Mouse (Mus musculus) R1 (cell line): Measurements from ENCODE around the gene Cog7.
A peak's percentile ranks its signal among the peaks of the same experiment; 100 is the strongest.

Source experiments
- DNase-seq: peaks from one replicate; pipeline ENCODE4 v3.0.0-alpha.2; 2018; ENCODE audit warnings: low read depth, low spot score

Gene Cog7

DNA sequence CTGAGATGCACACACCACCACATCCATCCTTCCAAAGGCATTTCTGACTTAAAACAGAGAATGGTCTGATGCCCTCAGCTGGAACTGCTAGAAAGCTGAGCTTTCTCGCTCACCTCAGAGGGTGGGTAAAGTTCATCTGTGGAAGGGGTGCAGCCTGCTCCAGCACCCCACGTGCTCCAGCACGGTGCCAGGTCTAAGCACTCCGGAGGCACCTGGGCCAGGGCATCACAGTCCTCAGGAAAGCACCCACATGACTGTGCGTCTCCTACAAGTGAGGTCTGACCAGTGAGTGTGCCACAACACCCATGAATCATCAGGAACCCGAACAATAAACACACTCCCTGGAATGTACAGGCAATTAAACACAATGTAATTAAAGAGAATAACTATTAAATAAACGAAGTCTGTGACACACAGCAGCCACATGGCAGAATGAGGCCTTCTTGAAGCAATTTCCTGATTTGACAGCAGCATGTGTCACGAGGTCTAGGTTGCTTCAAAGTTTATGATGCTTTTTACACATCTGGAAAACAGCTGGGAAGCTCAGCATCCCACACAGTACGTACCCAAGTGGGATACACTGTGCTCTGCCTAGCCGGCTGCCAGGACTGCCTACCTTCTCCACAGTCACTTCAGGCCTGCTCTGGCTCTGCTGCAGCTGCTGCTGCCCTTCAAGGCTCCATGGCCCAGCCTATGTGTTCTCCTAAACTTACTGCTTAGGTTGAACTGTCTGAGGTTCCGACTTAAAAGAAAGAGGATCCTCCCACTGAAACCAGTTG, 26.4 kb downstream of the Cog7 start:
- DNase-seq, result no peak

DNA sequence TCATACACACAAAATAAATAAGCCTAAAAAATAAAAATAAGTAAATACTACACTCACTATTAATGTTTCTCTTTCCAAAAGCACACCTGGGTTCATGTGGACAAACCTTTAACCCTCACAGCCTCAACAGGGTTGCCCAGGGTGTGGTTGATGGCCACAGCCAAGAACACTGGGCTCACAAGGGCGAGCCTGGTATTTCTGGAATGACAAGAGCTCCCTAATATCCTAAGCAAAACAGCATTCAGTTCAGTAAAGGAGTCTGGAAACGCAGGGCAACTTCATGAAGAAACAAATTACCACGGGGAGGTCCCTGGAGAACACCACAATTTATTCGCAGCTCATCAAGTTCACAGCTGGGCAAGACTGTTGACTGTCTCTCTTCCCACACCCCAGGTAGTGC, 34.0 kb downstream of the Cog7 start:
- DNase-seq, result peak; percentile 24

DNA sequence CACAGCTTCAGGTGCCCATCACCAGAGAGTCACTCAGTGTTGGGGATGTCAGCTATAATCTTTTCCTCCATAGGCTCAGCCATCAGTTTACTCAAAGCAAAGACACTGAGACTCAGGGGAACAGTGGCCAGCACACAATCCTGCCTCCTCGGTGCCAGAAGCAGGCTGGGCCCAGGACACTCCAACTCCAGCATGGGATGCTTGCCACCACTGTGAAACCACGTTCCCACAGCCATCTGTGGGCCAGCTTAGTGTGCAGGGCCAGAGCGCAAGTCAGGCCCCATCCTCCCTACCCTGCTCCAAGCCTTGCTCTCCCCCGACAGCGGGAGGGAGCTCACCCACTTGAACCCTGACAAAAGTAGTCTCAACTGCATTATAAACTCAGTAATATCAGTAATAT, 35.3 kb downstream of the Cog7 start:
- DNase-seq, result no peak

DNA sequence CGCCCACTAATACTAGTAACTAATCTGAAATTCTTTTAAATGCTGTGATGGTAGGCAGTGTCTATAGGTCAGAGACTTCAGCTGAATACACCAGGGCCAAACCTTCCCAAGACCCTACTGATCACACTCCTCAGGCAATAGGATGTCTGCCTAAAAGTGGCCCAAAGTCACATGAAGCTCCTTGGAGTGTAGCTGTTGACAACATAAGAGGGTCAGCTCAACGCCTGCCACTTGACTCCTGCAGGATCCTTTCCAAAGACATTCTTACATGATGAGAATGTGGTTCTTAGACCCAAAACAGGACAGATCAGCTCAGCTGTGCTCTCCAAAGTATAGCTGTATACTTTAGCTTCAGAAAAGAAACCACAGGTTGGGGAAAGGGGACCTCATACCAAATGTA, 39.1 kb downstream of the Cog7 start:
- no peak for DNase-seq

DNA sequence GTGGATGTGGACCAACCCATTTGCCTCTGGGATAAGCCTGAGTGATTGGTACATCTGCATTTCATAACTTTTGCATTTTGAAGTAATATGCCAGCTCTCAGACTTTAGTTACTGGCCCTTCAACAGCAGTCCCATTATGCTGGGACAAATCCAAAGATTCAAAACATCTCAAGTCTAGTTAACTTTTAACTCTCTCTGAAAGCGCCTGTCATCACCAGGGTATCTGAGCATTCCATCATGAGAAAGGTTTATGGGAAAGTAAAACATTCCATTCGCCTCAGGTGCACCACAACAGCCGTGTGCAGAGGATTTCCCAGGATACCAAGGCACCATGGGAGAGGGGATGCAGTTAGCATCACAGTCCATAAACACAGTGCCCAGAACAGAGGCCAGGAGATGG, 39.9 kb downstream of the Cog7 start:
- no peak for DNase-seq

DNA sequence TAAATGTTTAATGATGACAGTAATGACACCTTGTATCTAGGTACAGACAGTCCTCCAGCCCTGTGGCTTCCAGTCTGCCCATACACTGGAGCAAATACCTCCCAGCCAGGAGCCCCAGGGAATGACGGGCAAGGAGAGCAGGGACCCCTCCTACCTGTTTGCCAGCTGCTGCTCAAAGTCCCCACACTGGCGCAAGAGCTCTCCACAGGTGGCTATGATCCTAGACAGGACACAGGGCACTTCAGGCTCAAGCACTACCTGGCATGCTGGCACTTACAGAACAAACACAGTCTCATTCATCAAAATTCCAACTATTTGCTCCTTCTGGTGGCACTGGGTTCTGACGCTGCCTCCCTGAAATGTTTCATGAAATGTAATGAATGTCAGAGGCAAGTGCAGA, 40.5 kb downstream of the Cog7 start:
- DNase-seq, result no peak

DNA sequence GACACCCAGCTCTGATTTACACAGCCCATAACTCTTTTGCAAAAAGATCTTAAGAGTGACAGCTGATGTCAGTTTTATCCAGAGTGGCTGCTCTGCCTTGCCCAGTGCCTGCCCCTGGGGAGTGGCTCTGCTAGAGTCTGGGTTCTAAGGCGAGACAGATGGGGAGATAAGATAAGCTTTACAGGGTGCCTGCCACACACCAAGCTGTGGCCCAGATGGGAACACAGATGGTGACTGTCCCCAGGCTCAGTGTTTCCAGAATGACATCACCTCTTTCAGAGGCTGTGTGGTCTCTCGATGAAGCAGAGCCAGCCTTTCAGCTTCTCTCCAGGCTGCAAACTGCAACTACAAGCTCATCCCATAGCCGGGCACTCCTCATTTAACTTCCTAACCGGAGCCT, 41.8 kb downstream of the Cog7 start:
- no peak for DNase-seq

DNA sequence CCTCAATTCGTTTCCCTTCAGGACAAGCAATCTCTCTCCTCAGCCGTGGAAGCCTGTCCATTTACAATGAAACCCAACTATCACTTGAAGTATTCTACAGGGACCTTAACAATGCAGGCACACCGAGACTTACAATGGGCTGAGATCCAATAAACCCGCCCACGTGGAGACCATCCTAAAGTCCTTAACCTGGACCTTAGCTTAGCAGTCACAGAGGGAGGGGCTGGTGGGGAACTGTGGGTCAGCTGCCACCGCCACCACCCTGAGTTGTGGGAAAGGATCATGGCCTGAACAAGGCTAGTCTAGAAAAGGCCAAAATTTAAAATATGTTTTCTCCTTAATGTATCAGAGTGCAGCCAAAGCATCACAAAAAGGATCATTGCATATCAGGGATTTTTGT, 42.3 kb downstream of the Cog7 start:
- DNase-seq, result no peak

DNA sequence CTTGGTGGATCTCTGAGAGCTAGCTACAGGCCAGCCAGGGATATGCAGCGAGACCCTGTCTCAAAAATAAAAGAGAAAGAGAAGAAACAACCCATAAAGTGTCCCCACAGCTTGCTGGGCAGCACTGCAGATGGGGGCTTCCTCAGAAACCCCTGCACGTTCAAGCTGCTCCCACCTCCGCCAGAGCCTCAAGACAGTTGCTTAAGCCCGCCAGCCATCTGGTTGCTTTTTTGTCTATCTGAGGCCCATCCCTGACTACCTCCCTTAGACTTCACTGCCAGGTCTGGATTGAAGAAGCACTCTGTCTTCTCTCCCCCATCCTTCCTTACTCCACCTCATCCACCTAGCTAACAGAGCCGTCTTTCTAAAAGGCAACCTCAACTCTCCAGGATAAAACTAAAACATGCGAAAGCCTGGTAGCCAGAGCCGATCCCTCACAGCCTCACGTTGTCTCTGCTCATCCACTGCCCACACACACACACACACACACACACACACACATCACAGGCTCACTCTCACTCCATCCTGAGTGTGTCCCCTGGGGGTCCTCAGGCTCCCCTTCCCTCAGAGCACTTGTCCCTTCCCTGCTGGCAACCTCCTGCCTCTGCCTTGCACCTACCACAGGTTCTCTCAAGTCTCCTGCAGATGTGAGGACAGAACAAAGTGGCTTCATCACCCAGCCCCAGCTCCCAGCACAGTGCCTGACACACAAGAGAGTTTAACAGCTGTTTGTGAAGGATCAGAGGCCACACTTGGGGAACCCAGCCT, 43.2 kb downstream of the Cog7 start:
- DNase-seq, result no peak

DNA sequence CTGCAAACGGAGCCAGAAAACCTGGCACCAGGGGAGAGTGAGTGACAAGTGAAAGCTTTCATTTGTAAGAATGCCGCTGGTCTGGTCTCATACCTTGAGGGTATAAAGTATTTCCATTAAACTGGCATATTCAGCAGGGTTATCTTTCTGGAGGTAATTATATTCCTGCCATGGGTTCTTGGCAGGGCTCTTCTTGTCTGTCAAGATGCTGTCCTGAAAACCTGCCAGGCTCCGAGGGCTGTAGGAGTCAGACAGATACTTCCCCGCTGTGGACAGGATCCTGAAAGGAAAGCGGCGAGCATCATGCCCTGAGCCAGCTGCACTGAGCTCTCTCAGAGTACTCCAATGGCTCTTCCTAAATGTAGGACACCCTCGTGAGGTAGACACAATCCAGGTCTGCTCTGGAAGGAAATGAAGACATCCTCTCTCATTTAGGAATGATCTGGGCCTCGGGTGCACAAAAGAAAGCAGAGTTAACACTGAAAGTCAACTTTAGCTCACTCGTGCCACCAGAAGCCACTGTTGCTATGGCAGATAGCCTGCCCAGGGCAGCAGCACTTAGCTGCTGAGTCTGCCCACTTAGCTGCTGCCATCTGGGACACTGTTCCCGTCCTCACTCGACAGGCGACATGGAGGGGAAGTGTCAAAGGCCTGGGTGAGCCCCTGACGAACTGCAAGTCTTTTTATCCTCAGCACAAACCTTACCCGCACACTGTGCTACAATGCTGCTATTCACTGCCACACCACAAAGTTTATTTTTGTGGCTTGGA, 44.5 kb downstream of the Cog7 start:
- no peak for DNase-seq

DNA sequence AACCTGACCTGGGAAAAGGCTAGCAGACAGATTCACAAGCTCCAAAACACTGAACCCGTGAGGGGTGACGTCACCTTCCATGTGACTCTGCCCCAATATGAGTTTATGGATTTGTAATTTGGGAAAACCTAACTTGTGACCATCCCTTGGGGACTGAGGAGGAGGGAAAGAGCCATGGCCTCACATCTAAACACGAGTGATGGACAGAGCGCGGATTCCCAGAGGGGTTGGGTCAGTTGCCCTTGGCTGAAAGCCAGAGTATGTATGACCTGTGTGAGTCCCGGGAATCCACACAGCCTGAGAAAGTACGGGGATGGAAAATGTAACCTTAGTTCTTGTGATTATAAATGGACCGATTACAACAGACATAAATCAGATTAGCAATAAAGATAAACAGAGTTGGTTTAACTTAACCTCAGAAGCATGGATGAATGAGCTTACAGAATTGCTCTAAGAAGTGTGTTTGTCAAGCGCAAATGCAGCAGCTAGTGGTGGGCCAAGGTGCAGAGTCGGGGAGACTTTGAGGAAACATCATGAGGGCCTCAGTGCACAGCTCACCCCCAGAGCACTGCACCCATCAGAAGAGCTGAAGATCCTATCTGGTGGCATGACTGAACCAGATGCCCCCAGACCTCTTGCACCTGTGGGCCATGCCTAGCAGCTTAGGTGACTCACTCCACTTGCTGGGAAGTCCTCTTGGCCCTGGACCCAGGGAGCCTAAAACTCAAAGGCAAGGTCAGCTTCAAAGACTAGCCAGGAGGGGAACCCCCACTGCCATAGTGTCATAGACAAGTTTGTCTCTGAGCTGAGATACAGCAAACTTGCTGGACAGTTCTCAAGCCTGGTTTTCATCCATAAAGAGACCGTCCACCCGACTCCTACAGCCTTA, 45.4 kb downstream of the Cog7 start:
- DNase-seq, result no peak

DNA sequence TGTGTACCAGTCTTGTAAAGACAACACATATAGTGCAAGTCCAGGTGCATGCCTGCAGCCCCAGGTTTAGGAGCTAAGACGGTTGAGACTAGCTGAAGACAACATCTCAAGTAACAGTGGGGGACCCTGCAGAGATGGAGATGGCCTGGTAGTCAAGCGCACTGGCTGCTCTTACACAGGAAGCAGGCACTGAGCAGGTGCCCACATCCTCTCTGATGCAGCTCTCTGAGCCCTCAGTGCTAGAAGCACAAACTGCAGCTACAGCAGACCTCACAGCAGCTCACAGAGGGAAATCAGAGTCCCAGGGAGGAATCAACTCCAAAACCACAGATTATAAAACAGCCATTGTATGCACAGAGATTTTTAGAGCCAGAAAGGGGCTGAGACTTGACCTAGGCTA, 47.2 kb downstream of the Cog7 start:
- no peak for DNase-seq

DNA sequence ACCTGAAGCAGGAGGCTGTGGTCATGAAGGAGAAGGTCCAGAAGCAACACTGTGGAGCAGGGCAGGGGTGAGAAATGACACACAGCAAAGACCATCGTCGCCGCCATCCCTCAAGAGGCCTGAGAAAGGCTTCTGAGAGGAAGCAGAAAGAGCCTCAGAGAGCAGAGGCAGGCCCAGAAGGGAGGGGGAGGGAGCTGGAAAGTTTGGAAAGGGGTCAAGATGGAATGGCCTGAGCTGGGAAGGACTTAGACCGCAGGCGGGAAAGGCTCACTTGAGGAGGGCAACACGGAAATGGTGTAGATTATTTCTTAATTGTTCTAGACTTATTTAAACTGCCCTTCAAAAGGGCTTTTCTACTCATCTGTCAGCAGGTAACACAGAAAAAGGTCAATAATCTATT, 47.8 kb downstream of the Cog7 start:
- no peak for DNase-seq

DNA sequence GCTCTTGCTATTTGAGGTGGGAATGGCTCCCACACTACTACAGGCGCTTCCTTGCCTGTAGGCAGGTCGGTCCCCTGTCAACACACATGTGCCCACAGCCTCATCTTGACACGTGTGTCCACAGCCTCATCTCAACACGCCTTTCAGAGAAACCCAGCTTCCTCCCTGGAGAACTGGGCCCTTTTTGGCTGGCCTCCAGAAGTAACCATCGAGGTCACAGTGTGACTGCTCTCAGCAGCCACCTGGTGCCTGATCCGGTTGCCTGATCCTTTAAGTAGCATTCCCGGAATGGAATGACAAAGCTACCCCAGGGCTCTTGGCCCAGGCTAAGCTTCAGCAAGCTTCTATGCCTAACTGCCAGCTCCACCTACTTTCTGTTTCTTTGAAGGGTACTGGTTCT, 50.3 kb downstream of the Cog7 start:
- peak; percentile 72 for DNase-seq

DNA sequence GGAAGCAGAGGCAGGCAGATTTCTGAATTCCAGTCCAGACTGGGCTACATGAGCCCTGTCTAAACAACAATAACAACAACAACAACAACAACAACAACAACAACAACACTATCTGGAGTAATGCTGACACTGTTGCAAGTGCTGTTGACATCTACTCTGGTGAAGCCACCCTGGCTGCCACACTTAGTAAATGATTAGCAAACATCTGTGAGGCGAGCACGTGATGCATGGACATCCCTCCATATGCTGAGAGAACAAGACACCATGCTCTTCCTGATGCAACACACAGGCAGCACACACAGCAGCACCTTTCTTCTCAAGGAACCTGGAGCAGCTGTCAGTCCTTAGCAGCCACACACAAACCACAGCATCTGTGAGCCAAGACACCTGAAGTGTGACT, 53.6 kb downstream of the Cog7 start:
- no peak for DNase-seq

DNA sequence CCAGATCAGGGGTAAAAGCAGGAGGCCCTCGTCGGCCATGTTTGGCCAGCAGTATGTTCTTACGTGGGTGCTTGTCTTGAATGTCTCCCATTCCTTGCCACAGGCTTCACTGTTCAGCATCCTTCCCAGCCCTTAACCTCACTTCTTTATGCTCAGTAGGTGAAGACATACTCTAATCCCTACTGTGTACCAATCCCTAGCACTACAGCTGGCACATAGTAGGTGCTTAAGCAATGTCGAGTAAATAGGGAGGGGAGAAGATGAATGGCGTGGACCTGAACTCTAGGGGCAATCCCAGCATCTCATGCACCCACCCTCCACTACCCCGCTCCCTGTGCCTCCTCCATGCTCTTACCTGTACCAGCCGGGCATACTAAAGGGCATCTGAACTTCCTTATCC, 57.1 kb downstream of the Cog7 start:
- DNase-seq, result no peak

DNA sequence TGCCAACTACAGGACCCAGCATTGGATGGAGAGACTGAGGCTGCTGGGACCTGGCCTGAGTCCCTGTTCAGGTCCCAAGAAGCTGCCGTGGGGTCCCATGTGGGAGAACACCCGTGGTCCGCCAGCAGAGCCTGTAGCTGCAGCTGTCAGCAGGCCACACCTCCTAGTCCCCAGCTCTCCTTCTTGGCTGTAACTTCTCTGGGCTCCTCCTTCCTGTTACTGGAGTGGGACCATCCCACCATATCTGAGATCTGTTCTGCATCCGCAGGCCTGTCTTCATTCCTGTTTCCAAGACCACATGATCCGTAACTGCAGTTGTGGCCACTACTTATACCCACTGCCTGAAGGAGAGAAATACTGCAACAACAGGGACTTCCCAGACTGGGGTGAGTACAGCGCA, 67.6 kb downstream of the Cog7 start:
- DNase-seq, result no peak

DNA sequence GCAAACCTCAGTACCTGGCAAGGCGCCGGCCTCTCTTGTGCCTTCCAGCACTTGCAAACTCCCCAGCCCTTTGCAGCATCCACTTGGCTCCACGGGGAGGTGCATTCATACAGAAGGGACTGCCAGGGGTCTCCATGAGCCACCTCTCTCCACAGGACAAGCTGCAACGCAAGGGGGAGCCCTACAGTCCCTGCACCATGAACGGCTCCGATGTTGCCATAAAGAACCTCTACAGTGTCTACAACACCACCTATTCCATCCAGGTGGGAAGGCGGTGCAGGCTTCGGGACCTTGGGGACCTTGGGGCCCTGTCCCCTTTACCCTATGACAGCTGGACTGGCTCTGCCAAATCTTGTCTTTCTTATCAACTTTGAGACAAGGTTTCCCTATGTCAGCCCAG, 69.3 kb downstream of the Cog7 start:
- DNase-seq, result no peak

DNA sequence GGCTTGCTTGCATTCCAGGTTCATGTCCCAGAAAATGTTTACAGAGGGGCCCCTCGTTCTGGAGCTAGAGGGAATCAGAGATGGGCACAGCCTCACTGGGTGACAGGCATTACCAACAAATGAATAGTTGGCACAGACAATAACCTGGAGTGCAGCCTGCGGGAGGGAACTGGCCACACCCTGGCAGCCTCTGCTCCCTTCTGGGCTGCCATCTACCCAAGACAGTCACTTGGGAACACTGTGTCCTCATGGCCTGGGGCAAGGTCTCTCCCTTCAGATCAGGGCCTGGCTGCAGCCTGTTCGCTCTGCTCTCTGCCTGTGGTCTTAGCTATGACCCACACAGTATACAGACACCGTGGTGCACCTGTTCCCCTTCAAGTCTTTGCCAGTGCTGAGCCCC, 74.6 kb downstream of the Cog7 start:
- DNase-seq, result no peak

DNA sequence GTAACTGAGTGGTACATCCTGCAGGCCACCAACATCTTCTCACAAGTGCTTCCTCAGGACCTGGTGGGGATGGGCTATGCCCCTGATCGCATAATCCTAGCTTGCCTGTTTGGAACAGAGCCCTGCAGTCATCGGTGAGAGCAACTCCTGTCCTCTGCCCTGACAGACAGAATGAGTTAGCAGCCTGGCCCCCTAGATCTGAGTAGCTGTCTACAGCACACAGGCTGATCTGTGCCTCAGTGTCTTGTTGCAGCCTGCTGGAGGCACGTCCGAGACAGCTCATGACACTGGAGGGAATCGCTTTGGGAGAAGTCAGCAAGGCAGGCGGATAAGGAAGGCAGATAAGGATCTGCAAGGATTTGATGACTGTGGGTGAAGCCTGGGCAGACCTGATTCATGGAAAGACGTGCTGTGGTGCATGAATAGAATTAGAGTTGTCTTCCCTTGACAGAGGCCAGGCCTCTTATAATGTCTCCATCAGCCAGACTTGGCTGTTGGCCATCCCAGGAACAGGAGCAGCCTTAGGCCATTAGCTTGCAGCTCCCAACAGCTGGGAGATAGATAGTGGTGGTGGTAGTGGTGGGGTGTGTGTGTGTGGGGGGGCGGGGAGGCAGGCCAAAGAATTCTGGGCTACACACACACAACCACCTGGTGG, 78.6 kb downstream of the Cog7 start:
- no peak for DNase-seq

DNA sequence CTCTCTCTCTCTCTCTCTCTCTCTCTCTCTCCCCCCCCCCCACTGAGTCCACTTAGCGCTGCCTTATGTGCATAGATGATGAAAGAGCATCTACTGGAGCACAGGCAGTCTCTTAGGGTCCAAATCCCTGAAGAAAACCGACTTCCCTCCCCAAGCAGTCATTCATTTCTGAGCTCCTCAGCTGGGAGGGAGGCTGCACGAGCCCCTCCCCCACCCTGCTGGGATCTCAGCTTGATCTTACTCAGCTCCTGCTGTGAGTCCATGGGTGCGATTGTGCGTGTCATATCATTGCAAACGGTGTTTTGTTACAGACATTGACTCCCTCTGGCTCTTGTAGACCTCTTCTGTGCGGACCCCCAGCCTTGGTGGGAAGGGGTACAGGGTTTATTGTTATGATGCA, 81.6 kb downstream of the Cog7 start:
- DNase-seq, result no peak
